Mouse (Mus musculus) left cerebral cortex, adult 8-10 months (tissue): ENCODE measurements around the gene Ppp4r3a. TPM values are rescaled to one million over a fixed set of nuclear protein-coding genes. Genes with fewer than 3 reads are reported as not detected.

Source experiments
- DNase-seq, 2 experiments: peaks; one replicate each; pipeline ENCODE4 v3.0.0; 2022; ENCODE audit warnings: low spot score in 2 of 2
- microRNA-seq, 2 experiments: library from miRNA; unstranded; fragments of <30 nt; microRNA quantifications; one replicate each; pipeline ENCODE4 v1.2.0; 2022
- total RNA-seq, 4 experiments: library from RNA; stranded (reverse); gene quantifications; 2 replicates each; pipeline ENCODE4 v1.2.4; 2022

Ppp4r3a gene
- total RNA-seq, 4 experiments from 2014 or later, result 37.1 to 43.7 (median 41.6) TPM

DNA sequence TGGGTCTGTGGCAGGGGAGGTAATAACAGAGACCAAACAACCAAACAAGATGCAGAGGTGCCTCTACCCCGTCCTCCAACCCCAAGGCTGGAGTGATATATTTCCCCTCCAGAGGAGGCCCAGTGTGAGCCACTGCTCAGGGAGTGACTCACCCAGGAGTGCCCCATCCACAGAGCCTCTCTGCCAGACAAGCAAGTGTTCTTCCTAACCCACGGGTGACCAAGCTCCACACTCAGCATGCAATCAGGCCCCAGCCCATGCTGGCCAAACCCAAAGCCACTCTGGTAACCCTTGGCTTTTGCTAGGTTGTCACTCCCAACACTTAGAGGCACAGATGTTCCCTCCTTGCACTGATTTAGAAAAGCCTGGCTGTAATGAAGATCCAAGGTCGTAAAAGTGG is 90.4 kb downstream of the Ppp4r3a start:
- no peak for DNase-seq

DNA sequence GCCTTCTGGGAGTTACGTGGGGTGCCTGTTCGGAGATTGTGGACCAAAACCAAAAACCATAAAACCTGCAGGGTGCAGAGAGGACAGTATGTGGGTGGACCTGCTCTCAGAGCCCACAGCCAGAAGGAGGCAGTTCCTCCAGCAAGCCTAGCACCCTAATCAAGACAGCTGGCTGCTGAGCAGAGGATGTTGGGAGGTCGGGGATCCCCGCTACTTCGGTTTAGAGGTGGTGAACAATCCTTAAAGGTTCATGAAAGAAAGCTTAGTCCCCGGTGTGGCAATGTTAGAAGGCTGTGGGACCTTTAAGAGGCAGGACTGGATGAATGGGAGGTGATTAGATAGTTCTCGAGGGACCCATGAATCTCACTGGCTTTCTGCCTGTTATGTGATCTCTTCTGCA is 91.0 kb downstream of the Ppp4r3a start:
- DNase-seq, result no peak

DNA sequence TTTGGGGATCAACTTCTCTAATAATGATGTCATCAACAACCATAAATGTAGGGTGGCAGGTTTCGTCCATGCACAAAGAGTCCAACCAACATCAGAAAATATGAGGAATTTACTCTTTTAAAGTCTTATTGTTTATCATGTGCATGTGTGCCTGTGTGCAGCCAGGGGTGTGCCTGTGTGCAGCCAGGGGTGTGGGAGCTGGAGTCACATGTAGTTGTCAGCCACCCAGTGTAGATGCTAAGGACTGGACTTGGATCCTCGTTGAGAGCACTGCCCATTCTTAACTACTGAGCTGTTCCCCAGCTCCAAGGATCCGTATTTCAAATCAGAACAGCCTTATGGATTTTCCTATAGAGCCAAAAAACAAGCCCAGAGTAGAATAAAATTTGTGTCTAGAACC is 92.4 kb downstream of the Ppp4r3a start:
- no peak for DNase-seq

DNA sequence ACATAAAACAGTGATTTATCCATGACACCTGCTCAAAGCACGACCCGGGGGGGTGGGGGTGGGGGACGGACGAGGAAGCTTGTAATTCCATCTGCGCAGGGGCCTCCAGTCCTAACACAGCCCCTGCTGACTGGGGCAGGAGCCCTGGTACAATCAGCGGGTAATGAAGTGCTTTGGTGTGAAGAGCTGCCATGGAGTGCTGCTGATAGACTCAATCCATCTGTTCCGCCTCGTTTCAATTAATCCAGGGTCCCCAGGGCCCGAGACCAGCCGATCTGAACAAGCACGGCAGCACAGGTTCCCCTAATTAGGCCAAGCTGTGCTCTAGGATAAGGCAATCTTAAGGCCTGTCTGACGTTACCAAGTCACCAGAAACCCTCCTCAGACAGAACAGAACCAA is 93.2 kb downstream of the Ppp4r3a start:
- no peak for DNase-seq

DNA sequence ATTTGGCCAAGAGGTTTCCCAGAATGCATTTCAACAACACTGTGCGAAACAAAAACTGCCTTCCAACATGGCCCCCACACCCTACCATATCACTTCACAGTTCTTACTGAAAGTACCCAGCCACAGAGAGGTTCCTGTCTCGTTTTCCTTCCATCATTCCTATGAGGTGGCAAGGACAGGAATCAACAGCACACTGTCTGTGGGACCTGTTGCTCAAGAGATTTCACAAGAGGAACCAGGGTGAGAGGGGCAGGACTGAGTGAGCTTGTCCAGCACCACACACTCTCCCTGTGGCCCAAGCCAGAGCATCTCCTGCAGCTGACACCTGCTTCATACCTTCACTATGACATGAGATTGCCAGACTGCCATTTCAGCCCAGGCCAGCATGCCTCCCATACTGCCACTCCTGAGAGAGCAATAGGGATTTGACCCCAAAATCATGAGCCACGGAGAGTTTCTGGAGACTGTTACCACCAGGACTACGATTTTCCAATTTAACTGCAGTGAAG is 93.7 kb downstream of the Ppp4r3a start:
- DNase-seq, result no peak

Small RNA genes within 50 kb of the gene (microRNA-seq; reads per million reads assigned to microRNA genes)
- gene Mir1190, result 0 reads per million in 2 experiments

Other genes with a start within 250 kb of the Ppp4r3a start
- 10 to 100 TPM; 11.0 to 13.4 (median 12.4) TPM for gene Gpr68, start 175.5 kb downstream of the Ppp4r3a start, total RNA-seq
- 10 to 100 TPM; 28.9 to 31.3 (median 29.3) TPM for gene Ccdc88c, start 54.6 kb downstream of the Ppp4r3a start, total RNA-seq